Mouse (Mus musculus): ENCODE data around the gene Samt4.
"Not testable (repeated sequence)": the region's sequence is repeated elsewhere in the genome, so short reads cannot be mapped to it uniquely, and the experiment has no call there.

Samt4 gene

DNA sequence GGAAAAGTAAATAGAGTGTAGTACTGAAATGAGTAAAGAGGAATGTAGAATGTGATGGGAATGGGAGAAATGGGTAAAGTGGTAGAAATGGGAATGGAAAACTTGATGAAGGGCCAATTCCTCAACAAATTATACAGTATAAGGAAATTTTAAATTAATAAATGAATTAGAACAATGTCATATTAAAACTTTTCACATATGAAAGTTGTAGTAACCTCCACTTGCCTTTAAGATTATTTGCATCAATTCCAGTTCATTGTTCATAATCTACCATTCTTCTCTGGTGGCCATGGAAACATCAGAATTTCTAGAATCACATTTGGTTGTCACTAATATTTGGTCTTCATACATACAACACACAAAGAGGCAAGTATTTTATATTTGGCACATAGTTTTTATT lies at the start of gene Samt4:
Samt4 (plus strand) TSS at position 301 of the 400 bp plus-strand sequence.
- DNase-seq = no peak

DNA sequence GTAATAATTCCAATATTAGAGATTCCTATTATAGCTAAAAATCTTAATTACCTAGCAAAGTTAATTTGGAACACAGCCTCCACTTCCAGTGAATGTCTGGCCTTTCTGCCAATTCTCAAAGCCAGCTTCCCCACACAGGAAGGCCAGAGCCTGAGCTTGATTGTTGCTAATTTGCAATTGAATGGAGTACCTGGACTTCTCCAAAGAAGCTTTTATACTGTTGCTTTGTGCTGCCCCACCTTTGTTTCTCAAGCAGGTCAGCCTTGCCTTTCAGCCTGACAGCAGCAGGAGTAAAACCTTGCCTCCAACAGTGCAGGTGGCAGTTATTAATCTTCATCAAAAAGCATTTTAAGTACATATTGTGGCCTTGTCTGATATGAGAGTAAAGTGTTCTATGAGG lies 38.1 kb upstream of the Samt4 start:
- DNase-seq = not testable (repeated sequence)

DNA sequence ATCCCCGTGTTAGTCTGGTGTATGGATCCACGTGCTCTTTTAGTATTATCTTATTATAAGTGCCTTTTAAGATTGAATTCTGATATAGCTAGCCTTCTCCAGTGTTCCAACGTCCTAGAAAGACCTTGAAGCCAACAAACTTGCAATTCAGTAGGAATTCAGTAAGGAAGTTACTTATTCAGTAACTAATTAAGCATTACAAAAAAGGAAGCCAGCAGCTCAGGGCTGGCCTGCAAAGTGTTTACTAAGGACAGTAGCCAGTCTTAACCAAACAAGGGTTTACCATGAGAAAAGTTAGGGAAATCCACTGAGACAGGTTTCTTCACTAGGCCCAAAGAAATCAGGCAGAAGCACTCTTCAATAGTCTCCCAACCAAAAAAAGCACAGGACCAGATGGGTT lies 13.4 kb upstream of the Samt4 start:
- DNase-seq = not testable (repeated sequence)

All from right cerebral cortex, postnatal 14 days (tissue).